ENCODE assay signal across 27 mouse cellular contexts in genomic region chr19:37431139-37431756, GRCm38 (mm10). TPM values are rescaled to one million over a fixed set of nuclear protein-coding genes. Genes with fewer than 3 reads are reported as not detected.
DNase-seq lines count a peak whose midpoint lies in the region; ATAC-seq and TF ChIP-seq lines count a peak whose summit lies in the region.
"Had no signal": no experiment of that assay in that cellular context is flagged by ENCODE, and none has a peak within 500 bp of the region (broad histone marks: within the 10 kb centered on the region; RNA-seq: fewer than 3 reads in every experiment).

No protein-coding gene starts in this region.

- no peaks in the 10 kb centered on the region for H3K36me3 ChIP-seq in liver, postnatal 0 days (replicated peaks; ENCODE audit: insufficient read depth, low read length)
- H3K36me3 ChIP-seq in liver, embryonic 12.5 days = no peaks in the 10 kb centered on the region
- no peaks in the 10 kb centered on the region for H3K36me3 ChIP-seq in CH12.LX (replicated peaks in 1 of 2; ENCODE audit: control insufficient read depth in 1 of 2, insufficient read depth in 1 of 2, low read length in 1 of 2)
- H3K36me3 ChIP-seq in kidney, embryonic 15.5 days = no peaks in the 10 kb centered on the region
- no peaks in the 10 kb centered on the region for H3K36me3 ChIP-seq in hindbrain, embryonic 14.5 days (replicated peaks; ENCODE audit: control insufficient read depth, insufficient read depth)
- H3K36me3 ChIP-seq: embryonic facial prominence, embryonic 10.5 days; embryonic facial prominence, embryonic 13.5 days; forebrain, embryonic 12.5 days; forebrain, embryonic 15.5 days; heart, embryonic 12.5 days; heart, embryonic 15.5 days; hindbrain, embryonic 15.5 days had no signal

- TF ChIP-seq POLR2A in CH12.LX (IDR thresholded peaks at IDR 0.05; ENCODE audit: low read depth, low read length) = no peak
- TF ChIP-seq POLR2A in bone marrow macrophage, adult 2 months (IDR thresholded peaks at IDR 0.05; ENCODE audit: borderline replicate concordance, low read depth, low read length) = no peak

- no peak overlapping the region for H3K4me3 ChIP-seq in liver, postnatal 0 days (ENCODE audit: low read depth, low read length)
- no peak overlapping the region for H3K4me3 ChIP-seq in liver, embryonic 12.5 days
- H3K4me3 ChIP-seq in CH12.LX (replicated peaks in 1 of 3; ENCODE audit: low read depth in 2 of 3, low read length in 2 of 3, poor library complexity in 1 of 3) = no peak overlapping the region
- no peak overlapping the region for H3K4me3 ChIP-seq in bone marrow macrophage, adult 2 months (ENCODE audit: insufficient read depth, low read length)
- no peak overlapping the region for H3K4me3 ChIP-seq in kidney, embryonic 15.5 days (replicated peaks)
- H3K4me3 ChIP-seq in hindbrain, embryonic 14.5 days (replicated peaks; ENCODE audit: low read length) = no peak overlapping the region
- H3K4me3 ChIP-seq: embryonic facial prominence, embryonic 10.5 days; embryonic facial prominence, embryonic 13.5 days; erythroblast, embryonic 14.5 days; forebrain, embryonic 12.5 days; forebrain, embryonic 15.5 days; heart, embryonic 12.5 days; heart, embryonic 15.5 days; hindbrain, embryonic 15.5 days had no signal

- H3K27me3 ChIP-seq in liver, postnatal 0 days (ENCODE audit: insufficient read depth, low read length) = peaks cover 33% of the 10 kb centered on the region
- peaks cover 85% of the 10 kb centered on the region for H3K27me3 ChIP-seq in liver, embryonic 12.5 days (replicated peaks)
- peaks cover 10% of the 10 kb centered on the region for H3K27me3 ChIP-seq in CH12.LX (replicated peaks)
- H3K27me3 ChIP-seq in kidney, embryonic 15.5 days = peaks cover 83% of the 10 kb centered on the region
- H3K27me3 ChIP-seq in hindbrain, embryonic 14.5 days (ENCODE audit: control insufficient read depth, insufficient read depth, low read length) = peaks cover 66% of the 10 kb centered on the region

- no peak for TF ChIP-seq EP300 in liver, postnatal 0 days (IDR thresholded peaks at IDR 0.05; ENCODE audit: low read depth)
- TF ChIP-seq EP300 in CH12.LX (IDR thresholded peaks at IDR 0.05; ENCODE audit: low read length) = no peak

- no peak overlapping the region for H3K27ac ChIP-seq in liver, postnatal 0 days (ENCODE audit: low read depth)
- H3K27ac ChIP-seq in liver, embryonic 12.5 days = no peak overlapping the region
- no peak overlapping the region for H3K27ac ChIP-seq in CH12.LX (ENCODE audit: insufficient read depth, low read depth)
- H3K27ac ChIP-seq in bone marrow macrophage, adult 2 months (ENCODE audit: insufficient read depth, low read depth, low read length) = no peak overlapping the region
- no peak overlapping the region for H3K27ac ChIP-seq in kidney, embryonic 15.5 days
- H3K27ac ChIP-seq in hindbrain, embryonic 14.5 days = no peak overlapping the region
- H3K27ac ChIP-seq: embryonic facial prominence, embryonic 10.5 days; embryonic facial prominence, embryonic 13.5 days; forebrain, embryonic 12.5 days; forebrain, embryonic 15.5 days; heart, embryonic 15.5 days; hindbrain, embryonic 15.5 days had no signal

- ATAC-seq in liver, postnatal 0 days = no peak
- ATAC-seq in liver, embryonic 12.5 days = no peak
- ATAC-seq in kidney, embryonic 15.5 days (replicated peaks; ENCODE audit: low FRiP score) = no peak
- ATAC-seq in hindbrain, embryonic 14.5 days (ENCODE audit: low FRiP score) = no peak
- ATAC-seq: forebrain, embryonic 15.5 days; Patski had no signal

- no peak overlapping the region for H3K4me2 ChIP-seq in liver, postnatal 0 days (ENCODE audit: low read depth, low read length)
- no peak overlapping the region for H3K4me2 ChIP-seq in liver, embryonic 12.5 days
- no peak overlapping the region for H3K4me2 ChIP-seq in CH12.LX (ENCODE audit: insufficient read depth, low read depth, poor library complexity, severe bottlenecking)
- no peak overlapping the region for H3K4me2 ChIP-seq in kidney, embryonic 15.5 days
- no peak overlapping the region for H3K4me2 ChIP-seq in hindbrain, embryonic 14.5 days (replicated peaks)
- H3K4me2 ChIP-seq: embryonic facial prominence, embryonic 13.5 days; forebrain, embryonic 12.5 days; forebrain, embryonic 15.5 days; heart, embryonic 12.5 days; heart, embryonic 15.5 days; hindbrain, embryonic 15.5 days had no signal

- 0 out of 2 replicates have a peak, but pooled peaks have one; percentile 17 for TF ChIP-seq CTCF in liver, postnatal 0 days (IDR thresholded peaks at IDR 0.05; ENCODE audit: low read depth)
- peak in 1 of 2 experiments; percentile 53; a peak in 2 of 4 replicates for TF ChIP-seq CTCF in CH12.LX (conservative IDR thresholded peaks at IDR 0.05 in 1 of 2, IDR thresholded peaks at IDR 0.05 in 1 of 2; ENCODE audit: low read depth in 2 of 2, low read length in 2 of 2)
- 0 out of 2 replicates have a peak, but pooled peaks have one; percentile 8 for TF ChIP-seq CTCF in bone marrow macrophage, adult 2 months (IDR thresholded peaks at IDR 0.05; ENCODE audit: low read depth, low read length)

- 83% methylated on average over 11 of the region's 11 CpGs for WGBS in liver, postnatal 0 days (ENCODE audit: insufficient replicate concordance)
- 78% methylated on average over 11 of the region's 11 CpGs for WGBS in liver, embryonic 12.5 days (ENCODE audit: insufficient replicate concordance)
- 87% methylated on average over 11 of the region's 11 CpGs for WGBS in kidney, embryonic 15.5 days
- WGBS in hindbrain, embryonic 14.5 days = 90% methylated on average over 11 of the region's 11 CpGs

- in situ Hi-C loops in CH12.LX (cut with MboI; ENCODE audit: low pct_ligation_motif_present, low pct_unique_long_range_greater_than_20kb, low sequenced_read_pairs) = no loop called here

- peaks cover 3% of the 10 kb centered on the region; the same call in 1 of the 2 replicates for H3K79me2 ChIP-seq in CH12.LX (replicated peaks; ENCODE audit: control insufficient read depth, extremely low read depth, insufficient read depth, poor library complexity, severe bottlenecking)

- dilution Hi-C loops in CH12.LX (cut with MboI; ENCODE audit: extremely low pct_ligation_motif_present, extremely low pct_unique_long_range_greater_than_20kb, low sequenced_read_pairs) = no loop called here

- H3K4me1 ChIP-seq in liver, postnatal 0 days (ENCODE audit: insufficient read depth) = peaks cover 16% of the 10 kb centered on the region; the same call in 1 of the 2 replicates
- peaks cover 32% of the 10 kb centered on the region for H3K4me1 ChIP-seq in liver, embryonic 12.5 days
- peaks cover 0 to 9% of the 10 kb centered on the region in 2 experiments; a peak in 2 of 4 replicates for H3K4me1 ChIP-seq in CH12.LX (ENCODE audit: control insufficient read depth in 1 of 2, insufficient read depth in 2 of 2)
- peaks cover 13% of the 10 kb centered on the region for H3K4me1 ChIP-seq in bone marrow macrophage, adult 2 months (ENCODE audit: control insufficient read depth, insufficient read depth, low read length)
- H3K4me1 ChIP-seq in kidney, embryonic 15.5 days = peaks cover 26% of the 10 kb centered on the region
- no peaks in the 10 kb centered on the region for H3K4me1 ChIP-seq in hindbrain, embryonic 14.5 days (replicated peaks; ENCODE audit: control insufficient read depth, insufficient read depth, low read length)

- TF ChIP-seq RAD21 in CH12.LX (IDR thresholded peaks at IDR 0.05; ENCODE audit: low read depth, low read length) = peak; percentile 35

- H3K9me3 ChIP-seq in liver, postnatal 0 days (ENCODE audit: low read length) = no peaks in the 10 kb centered on the region
- no peaks in the 10 kb centered on the region for H3K9me3 ChIP-seq in liver, embryonic 12.5 days (replicated peaks)
- H3K9me3 ChIP-seq in CH12.LX (replicated peaks; ENCODE audit: low read length) = peaks cover 2% of the 10 kb centered on the region
- H3K9me3 ChIP-seq in kidney, embryonic 15.5 days (replicated peaks) = no peaks in the 10 kb centered on the region
- no peaks in the 10 kb centered on the region for H3K9me3 ChIP-seq in hindbrain, embryonic 14.5 days (ENCODE audit: control insufficient read depth, low read length)
- H3K9me3 ChIP-seq: embryonic facial prominence, embryonic 10.5 days; embryonic facial prominence, embryonic 13.5 days; forebrain, embryonic 12.5 days; forebrain, embryonic 15.5 days; heart, embryonic 12.5 days; heart, embryonic 15.5 days; hindbrain, embryonic 15.5 days had no signal

- no peak overlapping the region for H3K9ac ChIP-seq in liver, postnatal 0 days (replicated peaks)
- no peak overlapping the region for H3K9ac ChIP-seq in liver, embryonic 12.5 days
- H3K9ac ChIP-seq in CH12.LX (ENCODE audit: insufficient read depth, low read depth) = no peak overlapping the region
- H3K9ac ChIP-seq in kidney, embryonic 15.5 days = no peak overlapping the region
- no peak overlapping the region for H3K9ac ChIP-seq in hindbrain, embryonic 14.5 days
- H3K9ac ChIP-seq: embryonic facial prominence, embryonic 13.5 days; forebrain, embryonic 12.5 days; forebrain, embryonic 15.5 days; heart, embryonic 12.5 days; heart, embryonic 15.5 days; hindbrain, embryonic 15.5 days had no signal

- peak; percentile 55 for DNase-seq in heart, adult 11 months
- no peak for DNase-seq in heart, adult 8-10 months (ENCODE audit: low spot score)
- no peak for DNase-seq in liver, postnatal 0 days
- no peak for DNase-seq in CH12.LX (ENCODE audit: extremely low read depth)
- DNase-seq in hindbrain, embryonic 14.5 days (ENCODE audit: low spot score) = no peak
- DNase-seq: adrenal gland, postnatal 10 days; adrenal gland, postnatal 36 days; cerebellum, adult 11-12 months; cerebellum, adult 8-10 months; cerebellum, postnatal 10 days; cerebellum, postnatal 36 days; embryo, embryonic 11 days; gastrocnemius, postnatal 25 days; heart, postnatal 10 days; heart, postnatal 4 days had no signal

RNA-seq across cellular contexts. Expression of gene Hhex, which starts 3.4 kb away (rescaled TPM):
- total RNA-seq in heart, adult 8-10 months (2022) = 1 to 10 TPM; 3.0 to 4.1 (median 3.5) TPM
- 54.5 and 56.4 TPM in 2 replicates for polyA plus RNA-seq in liver, postnatal 0 days (2015; fragmentation: Nextera tagmentation; extraction: Ambion mirVana)
- 38.9 and 39.8 TPM in 2 replicates for polyA plus RNA-seq in liver, embryonic 12.5 days (2016; fragmentation: Nextera tagmentation; extraction: Ambion mirVana)
- total RNA-seq in CH12.LX (2012; rRNA removed) (7.3 and 7.6 TPM in 2 replicates), CH12.LX (2014; rRNA removed) (9.1 and 11.0 TPM in 2 replicates)
- 40.2 and 42.0 TPM in 2 replicates for polyA plus RNA-seq in CH12.LX (2012; ENCODE audit: insufficient read length, low read depth)
- 62.3 and 71.5 TPM in 2 replicates for polyA plus RNA-seq in bone marrow macrophage, adult 2 months (2012; ENCODE audit: insufficient read depth, insufficient read length, missing spikeins)
- 17.4 and 19.9 TPM in 2 replicates for polyA plus RNA-seq in kidney, embryonic 15.5 days (2015; fragmentation: Nextera tagmentation; extraction: Ambion mirVana)
- 4.1 and 5.1 TPM in 2 replicates for polyA plus RNA-seq in hindbrain, embryonic 14.5 days (2014; fragmentation: Nextera tagmentation; extraction: Ambion mirVana)

RNA-seq across cellular contexts. Expression of gene Kif11, which starts 55.0 kb away (rescaled TPM):
- under 1 TPM; 0.19 to 0.80 (median 0.44) TPM for total RNA-seq in heart, adult 8-10 months (2022)
- polyA plus RNA-seq in liver, postnatal 0 days (2015; fragmentation: Nextera tagmentation; extraction: Ambion mirVana) = 16.0 and 20.7 TPM in 2 replicates
- polyA plus RNA-seq in liver, embryonic 12.5 days (2016; fragmentation: Nextera tagmentation; extraction: Ambion mirVana) = 69.1 and 69.8 TPM in 2 replicates
- total RNA-seq in CH12.LX (2012; rRNA removed) (61.7 and 66.1 TPM in 2 replicates), CH12.LX (2014; rRNA removed) (144 and 158 TPM in 2 replicates)
- 67.8 and 69.6 TPM in 2 replicates for polyA plus RNA-seq in CH12.LX (2012; ENCODE audit: insufficient read length, low read depth)
- 34.8 and 34.9 TPM in 2 replicates for polyA plus RNA-seq in bone marrow macrophage, adult 2 months (2012; ENCODE audit: insufficient read depth, insufficient read length, missing spikeins)
- 60.8 and 60.9 TPM in 2 replicates for polyA plus RNA-seq in kidney, embryonic 15.5 days (2015; fragmentation: Nextera tagmentation; extraction: Ambion mirVana)
- polyA plus RNA-seq in hindbrain, embryonic 14.5 days (2014; fragmentation: Nextera tagmentation; extraction: Ambion mirVana) = 10.5 and 12.5 TPM in 2 replicates
